Mouse (Mus musculus) spleen, adult 2 months (tissue): ENCODE measurements at regions not wholly inside any gene's neighbourhood (a gene's known extent, or its start where the extent isn't known, plus 50 kb on each side); places are given as distances from the start of the nearest gene placed in this dataset.

Experiments
- CTCF ChIP-seq: fragments of 200-500 bp; IDR thresholded peaks from 2 replicates; pipeline ENCODE4 v1.5.1; 2011; ENCODE audit warnings: mild to moderate bottlenecking, inconsistent platforms; ENCODE audit not compliant: insufficient read depth, insufficient read length, insufficient replicate concordance; ENCODE audit errors: extremely low read depth
- POLR2A ChIP-seq: fragments of 200-500 bp; IDR thresholded peaks from 2 replicates; pipeline ENCODE4 v1.6.1; 2011; ENCODE audit warnings: low read depth, low read length, inconsistent platforms

DNA sequence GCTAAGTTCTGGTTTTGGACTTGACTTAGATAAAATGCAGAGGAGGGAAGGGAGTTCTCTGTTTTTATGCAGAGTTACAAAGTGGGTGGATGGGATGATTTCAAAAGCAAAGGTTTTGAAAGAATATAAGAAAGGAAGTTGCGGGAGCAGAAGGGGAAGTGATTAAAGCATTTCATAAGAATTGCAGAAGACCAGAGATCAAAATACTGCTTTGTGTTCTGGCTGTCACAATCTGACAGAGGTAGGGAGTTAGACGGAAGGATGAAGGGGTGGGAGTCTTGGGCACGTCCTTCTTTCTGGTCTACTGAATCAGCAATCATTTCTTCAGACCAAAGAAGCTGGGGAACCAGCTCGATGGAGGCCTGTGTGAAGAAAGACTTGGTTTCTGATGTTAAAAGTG lies 78.0 kb upstream of the Fn1 start:
- TF ChIP-seq CTCF (no peak), POLR2A (no peak)
